Mouse (Mus musculus) embryonic facial prominence, embryonic 14.5 days (tissue): ENCODE measurements at regions not wholly inside any gene's neighbourhood (a gene's known extent, or its start where the extent isn't known, plus 50 kb on each side); places are given as distances from the start of the nearest gene placed in this dataset.

Source experiments
- ATAC-seq: fragments of 200-750 bp; cut with Nextera tagmentation; 2 replicates; pipeline ENCODE4 v1.8.0; 2017; ENCODE audit warnings: low read depth, moderate number of reproducible peaks, moderate TSS enrichment
- DNase-seq: peaks from one replicate; pipeline ENCODE4 v3.0.0-alpha.2; 2015; ENCODE audit warnings: low spot score
- H3K27ac ChIP-seq: fragments of 300-500 bp; sonication (generic); replicated peaks from 2 replicates; pipeline ENCODE4 v1.5.1; 2014; ENCODE audit warnings: low read depth, mild to moderate bottlenecking, low read length, moderate library complexity
- H3K27me3 ChIP-seq: fragments of 300-500 bp; sonication (generic); replicated peaks from 2 replicates; pipeline ENCODE4 v1.6.1; 2014; ENCODE audit warnings: low read length; ENCODE audit not compliant: control insufficient read depth, insufficient read depth
- H3K36me3 ChIP-seq: fragments of 300-500 bp; sonication (generic); 2 replicates; pipeline ENCODE4 v1.6.1; 2014; ENCODE audit warnings: low read length, mixed read lengths; ENCODE audit not compliant: control insufficient read depth, insufficient read depth
- H3K4me1 ChIP-seq: fragments of 300-500 bp; sonication (generic); 2 replicates; pipeline ENCODE4 v1.6.1; 2014; ENCODE audit warnings: antibody characterized with exemption, low read length; ENCODE audit not compliant: control insufficient read depth, insufficient read depth
- H3K4me2 ChIP-seq: fragments of 300-500 bp; sonication (generic); 2 replicates; pipeline ENCODE4 v1.6.1; 2014; ENCODE audit warnings: low read depth, mild to moderate bottlenecking, low read length, moderate library complexity, mixed read lengths
- H3K4me3 ChIP-seq: fragments of 300-500 bp; sonication (generic); 2 replicates; pipeline ENCODE4 v1.5.1; 2014; ENCODE audit warnings: low read depth, mild to moderate bottlenecking, low read length
- H3K9ac ChIP-seq: fragments of 300-500 bp; sonication (generic); 2 replicates; pipeline ENCODE4 v1.6.1; 2014; ENCODE audit warnings: low read depth, mild to moderate bottlenecking, low read length, moderate library complexity, mixed read lengths
- H3K9me3 ChIP-seq: fragments of 300-500 bp; sonication (generic); 2 replicates; pipeline ENCODE4 v1.6.1; 2016; ENCODE audit warnings: low read length; ENCODE audit not compliant: control insufficient read depth
- WGBS: fragments of 180-500 bp; shearing (Covaris S2); extraction: QIAGEN DNeasy Blood & Tissue Kit; methylation state at CpG from one replicate; pipeline ENCODE4 v1.1.7; 2014; 5-methylcytosine and 5-hydroxymethylcytosine counted together

GRCm38 (mm10) chr14:26360071-26360470, 102.3 kb downstream of the Duxbl3 start:
- no peak overlapping the region for H3K27ac ChIP-seq
- WGBS = 62% methylated on average over 4 of the region's 4 CpGs
- DNase-seq (no peak), ATAC-seq (no peak)
- no peaks in the 10 kb centered on the region for H3K27me3 ChIP-seq
- H3K4me1 ChIP-seq = 0 out of 2 replicates have a peak, but pooled peaks cover 5% of the 10 kb centered on the region
- H3K9me3 ChIP-seq = no peaks in the 10 kb centered on the region
- H3K4me3 ChIP-seq = no peak overlapping the region
- no peak overlapping the region for H3K4me2 ChIP-seq
- no peaks in the 10 kb centered on the region for H3K36me3 ChIP-seq
- H3K9ac ChIP-seq = no peak overlapping the region

DNA sequence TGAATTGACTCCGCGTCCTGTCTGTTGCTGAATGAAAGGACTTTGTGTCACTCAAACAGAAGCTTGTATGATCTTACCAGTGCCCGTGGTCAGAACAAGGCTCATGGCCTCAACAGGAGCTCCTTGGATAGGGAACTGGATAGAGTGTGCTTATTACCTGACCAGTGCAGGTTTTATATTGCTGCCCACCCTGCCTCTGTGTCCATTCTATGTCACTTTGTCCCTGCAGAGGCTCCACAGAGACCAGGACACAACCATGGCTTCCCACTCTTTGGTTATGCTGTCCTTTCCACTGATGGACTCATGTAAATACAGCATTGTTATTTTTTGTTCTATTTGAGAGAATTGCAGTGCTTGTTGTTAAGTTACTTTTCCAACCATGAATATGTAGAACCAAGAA, 103.4 kb downstream of the Duxbl3 start:
- ATAC-seq (no peak), DNase-seq (no peak)
- 0 out of 2 replicates have a peak, but pooled peaks cover 5% of the 10 kb centered on the region for H3K4me1 ChIP-seq
- H3K9ac ChIP-seq = no peak overlapping the region
- H3K27me3 ChIP-seq = no peaks in the 10 kb centered on the region
- no peaks in the 10 kb centered on the region for H3K36me3 ChIP-seq
- H3K27ac ChIP-seq = no peak overlapping the region
- no peaks in the 10 kb centered on the region for H3K9me3 ChIP-seq
- H3K4me3 ChIP-seq = no peak overlapping the region
- no peak overlapping the region for H3K4me2 ChIP-seq
- WGBS = 97% methylated on average over 3 of the region's 3 CpGs
